Mouse (Mus musculus) bone marrow macrophage, adult 2 months (primary cell): ENCODE data around the gene Dusp6.

Experiments used
- CTCF ChIP-seq: IDR thresholded peaks from 2 replicates; pipeline ENCODE4 v1.5.1; 2012; ENCODE audit warnings: low read depth, mild to moderate bottlenecking, low read length, moderate library complexity
- POLR2A ChIP-seq: IDR thresholded peaks from 2 replicates; pipeline ENCODE4 v1.6.1; 2012; ENCODE audit warnings: mild to moderate bottlenecking, low read depth, low read length, borderline replicate concordance

DNA sequence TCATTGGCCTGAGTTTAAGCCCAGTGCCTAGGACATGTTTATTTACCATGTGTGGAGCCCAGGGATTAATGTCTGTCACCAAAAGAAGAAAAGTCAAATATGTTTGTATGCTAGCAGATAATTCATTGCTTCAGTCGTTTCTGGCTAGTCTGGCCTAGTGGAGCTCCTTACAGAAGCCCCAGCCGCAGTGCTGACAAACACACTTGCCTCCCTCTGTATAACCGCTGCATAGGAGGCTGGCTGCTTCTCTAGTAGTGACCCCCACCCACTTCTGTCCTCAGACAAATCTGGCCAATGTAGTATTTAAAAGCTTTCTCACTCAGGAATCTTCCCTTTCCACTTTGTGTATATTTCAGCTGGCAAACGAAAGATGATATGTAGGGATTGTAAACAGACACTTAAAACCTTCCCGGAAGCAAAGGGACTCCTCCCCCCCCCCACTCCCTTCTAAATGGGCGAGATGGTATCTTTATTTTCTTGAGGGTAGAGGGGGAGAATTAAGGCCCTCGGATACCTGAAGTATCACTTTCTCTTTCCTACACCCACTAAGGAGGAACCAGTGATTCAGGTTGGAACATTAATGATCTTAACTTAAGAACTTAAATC is 18.3 kb upstream of the Dusp6 start:
- no peak for TF ChIP-seq CTCF
- no peak for TF ChIP-seq POLR2A
